In the genomic region with DNA sequence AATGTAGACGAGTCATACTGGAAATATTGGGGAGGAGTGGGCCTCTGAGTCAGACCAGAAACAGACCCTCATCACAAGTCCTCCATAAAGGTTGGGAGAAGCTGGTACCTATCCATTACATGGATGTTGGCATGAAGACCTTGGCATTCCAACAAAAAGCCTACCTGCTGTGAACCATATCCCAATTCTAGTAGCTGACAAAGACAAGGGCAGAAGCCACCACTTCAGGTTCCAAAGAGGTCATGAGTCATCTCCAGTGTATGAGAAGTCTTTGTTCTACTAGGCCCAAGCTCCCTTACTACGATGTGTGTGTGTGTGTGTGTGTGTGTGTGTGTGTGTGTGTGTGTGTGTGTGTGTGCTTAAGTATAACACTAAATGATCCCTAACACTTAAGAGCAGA, we compare ENCODE assay signal across 23 mouse cellular contexts.
A peak's percentile ranks its signal among the peaks of the same experiment; 100 is the strongest.
DNase-seq lines count a peak whose midpoint lies in the region; ATAC-seq lines count a peak whose summit lies in the region.
"Had no signal": no experiment of that assay in that cellular context is flagged by ENCODE, and none has a peak within 500 bp of the region (broad histone marks: within the 10 kb centered on the region; RNA-seq: fewer than 3 reads in every experiment).

No protein-coding gene starts in this region.

- no peaks in the 10 kb centered on the region for H3K36me3 ChIP-seq in hindbrain, embryonic 12.5 days
- no peaks in the 10 kb centered on the region for H3K36me3 ChIP-seq in hindbrain, embryonic 10.5 days
- H3K36me3 ChIP-seq: embryonic facial prominence, embryonic 12.5 days; heart, embryonic 12.5 days had no signal

- H3K27me3 ChIP-seq in hindbrain, embryonic 12.5 days: no peaks in the 10 kb centered on the region
- no peaks in the 10 kb centered on the region for H3K27me3 ChIP-seq in hindbrain, embryonic 10.5 days (ENCODE audit: insufficient read depth, poor library complexity, severe bottlenecking)
- H3K27me3 ChIP-seq: embryonic facial prominence, embryonic 12.5 days; heart, embryonic 12.5 days; Patski had no signal

- H3K9me3 ChIP-seq in hindbrain, embryonic 12.5 days (replicated peaks): no peaks in the 10 kb centered on the region
- no peaks in the 10 kb centered on the region for H3K9me3 ChIP-seq in hindbrain, embryonic 10.5 days
- H3K9me3 ChIP-seq: embryonic facial prominence, embryonic 12.5 days; heart, embryonic 12.5 days had no signal

- no peak for ATAC-seq in hindbrain, embryonic 12.5 days (ENCODE audit: low FRiP score)
- ATAC-seq: activated CD4-positive, CD25-positive, alpha-beta regulatory T cell, adult 4 months; forebrain, embryonic 14.5 days; hindbrain, embryonic 16.5 days; inflammation-experienced regulatory T-cells, adult 6 months; intestine, postnatal 0 days; Patski had no signal

- no peak overlapping the region for H3K9ac ChIP-seq in hindbrain, embryonic 12.5 days
- H3K9ac ChIP-seq: embryonic facial prominence, embryonic 12.5 days; heart, embryonic 12.5 days had no signal

- H3K4me2 ChIP-seq in hindbrain, embryonic 12.5 days (replicated peaks): no peak overlapping the region
- H3K4me2 ChIP-seq: embryonic facial prominence, embryonic 12.5 days; heart, embryonic 12.5 days had no signal

- no peak overlapping the region for H3K4me3 ChIP-seq in hindbrain, embryonic 12.5 days
- H3K4me3 ChIP-seq in hindbrain, embryonic 10.5 days: no peak overlapping the region
- H3K4me3 ChIP-seq: embryonic facial prominence, embryonic 12.5 days; heart, adult 2 months; heart, embryonic 12.5 days had no signal

- peak; percentile 36 for DNase-seq in cerebellum, adult 9-10 months
- no peak for DNase-seq in cerebellum, adult 8-10 months
- DNase-seq in hindbrain, embryonic 10.5 days (ENCODE audit: low spot score): no peak
- DNase-seq in Muller cell, postnatal 12 days (ENCODE audit: inconsistent ontology term): peak; percentile 37
- peak; percentile 84 for DNase-seq in fat pad, adult 2 months (ENCODE audit: extremely low read depth, low read depth, low spot score)
- no peak for DNase-seq in kidney, postnatal 4 days
- no peak for DNase-seq in right cerebral cortex, postnatal 25 days
- DNase-seq: adrenal gland, adult 2 months; adrenal gland, postnatal 36 days; cerebellum, adult 11-12 months; cerebellum, postnatal 14 days; embryo, embryonic 11 days; gastrocnemius, postnatal 10 days; heart, adult 2 months had no signal

- 75% methylated on average over 2 of the region's 2 CpGs for WGBS in hindbrain, embryonic 12.5 days
- WGBS in hindbrain, embryonic 10.5 days: 76% methylated on average over 2 of the region's 2 CpGs

- peaks cover 43% of the 10 kb centered on the region for H3K4me1 ChIP-seq in hindbrain, embryonic 12.5 days
- H3K4me1 ChIP-seq in hindbrain, embryonic 10.5 days (replicated peaks): peaks cover 15% of the 10 kb centered on the region; the same call in 1 of the 2 replicates

- H3K27ac ChIP-seq in hindbrain, embryonic 12.5 days: peak overlapping the region; percentile 35; the same call in 1 of the 2 replicates
- no peak overlapping the region for H3K27ac ChIP-seq in hindbrain, embryonic 10.5 days
- H3K27ac ChIP-seq: embryonic facial prominence, embryonic 12.5 days; heart, adult 2 months had no signal

Comparison
In these comparisons a context has a peak if more than half of its experiments do, and no peak if none do; other contexts are left out.
1. DNase-seq: peak in cerebellum, adult 9-10 months (single experiment), Muller cell, postnatal 12 days (single experiment) and fat pad, adult 2 months (single experiment); none in cerebellum, adult 8-10 months (single experiment), hindbrain, embryonic 10.5 days (single experiment), kidney, postnatal 4 days (0 of 2) and right cerebral cortex, postnatal 25 days (single experiment).